Mouse (Mus musculus) heart, postnatal 36 days (tissue): ENCODE data around the gene Peg3. TPM values are rescaled to one million over a fixed set of nuclear protein-coding genes. Genes with fewer than 3 reads are reported as not detected.
A peak's percentile ranks its signal among the peaks of the same experiment; 100 is the strongest.
"Not testable (repeated sequence)": the region's sequence is repeated elsewhere in the genome, so short reads cannot be mapped to it uniquely, and the experiment has no call there.

ENCODE experiments used
- DNase-seq, 2 experiments: peaks; one replicate each; pipeline ENCODE4 v3.0.0; 2021 to 2022
- intact Hi-C: fragments of 180-260 bp; cut with DNase I; formaldehyde crosslinking; loops from one replicate; pipeline ENCODE4 v1.15.1; 2025
- total RNA-seq, 2 experiments: library from RNA; stranded (reverse); gene quantifications; 2 replicates each; pipeline ENCODE4 v1.2.3; 2021

Peg3 gene
- 10 to 100 TPM in 1 of 2 experiments, 1 to 10 TPM in 1; 7.6 to 11.3 TPM for total RNA-seq

GRCm38 (mm10) chr7:6730241-6730640 is at the start of gene Peg3, which contains the start of gene Usp29:
Peg3 (minus strand) TSS chr7:6730431.
Usp29 (plus strand) TSS chr7:6730578.
- DNase-seq, result peak; percentile 68 to 71
- intact Hi-C loops, result no loop called here

- DNase-seq, result no peak
- intact Hi-C loops, result no loop called here
Observed at GRCm38 (mm10) chr7:6779172-6779571, 48.9 kb upstream of the Peg3 start.

GRCm38 (mm10) chr7:6777689-6778088 is 47.5 kb upstream of the Peg3 start:
- intact Hi-C loops, result no loop called here
- no peak for DNase-seq

GRCm38 (mm10) chr7:6777107-6777506 is 46.9 kb upstream of the Peg3 start:
- intact Hi-C loops, result no loop called here

GRCm38 (mm10) chr7:6776314-6777059 is 46.3 kb upstream of the Peg3 start:
- intact Hi-C loops, result no loop called here
- no peak for DNase-seq

More at GRCm38 (mm10) chr7:6777107-6777506, 46.9 kb upstream of the Peg3 start:
- no peak for DNase-seq

- intact Hi-C loops, DNase-seq: not testable (repeated sequence)
Observed at GRCm38 (mm10) chr7:6773865-6774413, 43.7 kb upstream of the Peg3 start.

GRCm38 (mm10) chr7:6770286-6770685 is 40.1 kb upstream of the Peg3 start:
- intact Hi-C loops, result no loop called here
- peak; percentile 6 to 24 for DNase-seq

- intact Hi-C loops, result no loop called here
Observed at GRCm38 (mm10) chr7:6765240-6765639, 35.0 kb upstream of the Peg3 start.

GRCm38 (mm10) chr7:6760170-6760569 is 29.9 kb upstream of the Peg3 start:
- DNase-seq, result no peak
- intact Hi-C loops, result no loop called here

More at GRCm38 (mm10) chr7:6765240-6765639, 35.0 kb upstream of the Peg3 start:
- DNase-seq, result no peak

GRCm38 (mm10) chr7:6759698-6760097 is 29.5 kb upstream of the Peg3 start:
- intact Hi-C loops, result no loop called here
- no peak for DNase-seq

GRCm38 (mm10) chr7:6756777-6757291 is 26.6 kb upstream of the Peg3 start:
- no peak for DNase-seq

GRCm38 (mm10) chr7:6753440-6753839 is 23.2 kb upstream of the Peg3 start:
- no peak for DNase-seq
- intact Hi-C loops, result no loop called here

More at GRCm38 (mm10) chr7:6756777-6757291, 26.6 kb upstream of the Peg3 start:
- intact Hi-C loops, result no loop called here

GRCm38 (mm10) chr7:6749196-6749595 is 19.0 kb upstream of the Peg3 start:
- peak; percentile 41 to 45 for DNase-seq
- intact Hi-C loops, result no loop called here

GRCm38 (mm10) chr7:6744281-6744904 is 14.2 kb upstream of the Peg3 start:
- no peak for DNase-seq
- intact Hi-C loops, result no loop called here

- no peak for DNase-seq
- intact Hi-C loops, result no loop called here
Observed at GRCm38 (mm10) chr7:6736060-6736459, 5.8 kb upstream of the Peg3 start.

GRCm38 (mm10) chr7:6731930-6732329 is 1.7 kb upstream of the Peg3 start:
- DNase-seq, result no peak
- intact Hi-C loops, result no loop called here

GRCm38 (mm10) chr7:6731373-6731772 is 1.1 kb upstream of the Peg3 start:
- intact Hi-C loops, result no loop called here
- no peak for DNase-seq

GRCm38 (mm10) chr7:6730801-6731200 is 570 bp upstream of the Peg3 start:
- intact Hi-C loops, result no loop called here
- no peak for DNase-seq

- intact Hi-C loops, result loop anchor here (5.0 kb wide), 3 partner anchors 67 to 367 kb away; partner anchors contain the start of gene Zfp78
- peak; percentile 88 to 91 for DNase-seq
Observed at GRCm38 (mm10) chr7:6729061-6729817, 992 bp downstream of the Peg3 start.

- DNase-seq, result peak; percentile 78 to 80
- intact Hi-C loops, result loop anchor here (5.0 kb wide), 3 partner anchors 66 to 366 kb away; partner anchors contain the start of gene Zfp78
Observed at GRCm38 (mm10) chr7:6728263-6728931, 1.8 kb downstream of the Peg3 start.
